Mouse (Mus musculus) erythroblast, embryonic 14.5 days (primary cell): Measurements from ENCODE around the gene Qtrt2.

Experiments
- GATA1 ChIP-seq: IDR thresholded peaks from 2 replicates; pipeline ENCODE4 v1.6.1; 2012; ENCODE audit warnings: low read length, inconsistent platforms, mixed read lengths
- TAL1 ChIP-seq: IDR thresholded peaks from 3 replicates; pipeline ENCODE4 v1.6.1; 2012; ENCODE audit warnings: low read length, inconsistent platforms, mixed read lengths

DNA sequence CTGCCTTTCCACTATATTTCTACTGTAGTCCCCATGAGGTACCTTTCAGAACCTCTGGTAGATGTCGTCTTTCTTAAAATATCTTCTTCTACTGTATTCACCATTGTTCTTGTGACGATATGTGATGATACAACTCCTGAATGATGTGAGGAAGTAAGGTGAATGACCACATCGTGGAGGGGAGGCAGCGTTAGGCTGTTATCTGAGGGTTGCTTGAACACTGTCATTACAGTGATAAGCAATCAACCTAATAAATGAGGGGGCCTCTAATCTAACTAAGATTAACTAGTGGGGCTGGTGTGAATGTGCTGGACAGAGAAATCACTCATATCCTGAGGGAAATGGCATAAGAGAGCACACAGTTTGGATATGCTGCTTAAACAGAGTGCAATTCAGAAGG, 26.5 kb downstream of the Qtrt2 start:
- TF ChIP-seq TAL1, result no peak
- no peak for TF ChIP-seq GATA1
